Mouse (Mus musculus): ENCODE measurements around the gene 2810408A11Rik.
"Not testable (repeated sequence)": the region's sequence is repeated elsewhere in the genome, so short reads cannot be mapped to it uniquely, and the experiment has no call there.

2810408A11Rik gene

DNA sequence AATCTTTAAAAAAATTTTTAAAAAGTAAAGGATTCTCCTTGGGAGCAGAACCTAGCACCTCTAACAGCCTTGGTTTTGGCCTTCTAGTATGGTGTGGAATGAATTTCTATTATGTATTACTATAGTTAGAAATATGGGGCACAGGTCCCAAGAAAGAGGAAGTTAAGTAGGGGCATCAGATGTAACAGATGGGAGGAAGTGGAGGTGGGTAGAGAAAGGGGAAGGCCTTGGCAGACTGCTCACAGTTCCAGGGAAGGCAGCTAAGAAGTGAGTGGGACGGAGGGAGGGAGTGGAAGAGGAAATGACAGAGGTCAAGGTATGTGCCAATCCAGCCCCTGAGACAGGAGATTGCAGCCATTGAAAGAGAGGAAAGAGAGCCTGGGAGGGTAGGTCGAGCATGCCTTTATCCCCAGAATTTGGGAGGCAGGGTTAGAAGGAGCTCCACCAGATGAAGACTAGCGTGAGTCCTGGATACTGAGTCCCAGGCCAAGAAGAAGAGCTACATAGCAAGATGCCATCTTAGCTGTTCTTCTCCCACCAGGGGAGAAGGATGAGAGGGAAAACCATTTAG is 30.3 kb upstream of the 2810408A11Rik start:
- no peak for DNase-seq (ENCODE audit: low spot score)

- DNase-seq (ENCODE audit: low spot score) = not testable (repeated sequence)
Observed at GRCm38 (mm10) chr11:69930176-69930575, 29.4 kb upstream of the 2810408A11Rik start.

- DNase-seq (ENCODE audit: low spot score) = no peak
Observed at GRCm38 (mm10) chr11:69929712-69930111, 28.9 kb upstream of the 2810408A11Rik start.

GRCm38 (mm10) chr11:69927501-69927900 is 26.7 kb upstream of the 2810408A11Rik start:
- no peak for DNase-seq (ENCODE audit: low spot score)

- DNase-seq (ENCODE audit: low spot score) = no peak
Observed at GRCm38 (mm10) chr11:69922796-69923195, 22.0 kb upstream of the 2810408A11Rik start.

GRCm38 (mm10) chr11:69922012-69922756 is 21.4 kb upstream of the 2810408A11Rik start:
- no peak for DNase-seq (ENCODE audit: low spot score)

DNA sequence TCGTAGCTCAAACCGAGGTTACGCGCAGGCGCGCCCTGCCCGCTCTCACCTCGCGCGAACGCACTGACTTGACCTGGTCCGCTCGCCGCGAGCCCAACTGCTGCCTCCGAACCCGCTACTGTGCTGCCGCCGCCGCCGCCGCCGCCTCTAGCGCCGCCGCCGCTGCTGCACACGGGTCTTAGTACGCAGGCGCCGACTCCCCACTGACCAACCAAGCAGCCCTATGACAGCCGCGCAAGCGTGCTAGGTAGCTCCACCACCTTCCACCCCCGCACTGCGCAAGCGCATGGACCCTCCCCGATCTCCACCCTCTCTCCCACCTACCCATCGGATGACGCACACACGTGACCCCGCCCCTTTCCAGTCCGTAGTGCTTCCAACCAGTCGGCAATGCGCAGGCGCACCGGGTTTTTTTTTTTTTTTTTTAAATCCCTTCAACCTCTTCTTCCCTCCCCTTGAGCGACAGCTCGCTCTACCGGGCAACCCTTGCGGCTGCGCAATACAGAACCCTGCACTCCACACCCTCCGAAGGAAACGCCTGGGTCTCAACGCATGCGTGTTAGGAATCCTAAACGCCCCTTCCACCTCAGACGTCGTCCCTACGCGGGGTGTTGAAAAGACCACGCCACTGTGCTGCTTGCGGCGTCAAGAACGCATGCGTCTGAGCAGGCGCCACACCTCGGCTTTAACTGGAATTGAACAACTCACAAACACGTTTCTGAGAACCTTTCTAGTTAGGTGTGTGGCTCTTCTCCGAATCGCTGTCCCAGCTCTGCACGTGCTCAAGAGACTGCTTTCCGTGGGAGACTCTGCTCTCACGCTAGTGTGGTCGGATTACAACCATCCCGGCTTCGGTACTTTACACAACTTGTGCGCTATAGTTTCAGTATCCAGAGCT is 20.6 kb upstream of the 2810408A11Rik start, which contains the start of gene Eif5a:
Gene Eif5a, minus strand, starts transcription at position 845 of the 898 bp plus-strand sequence.
- peak; percentile 100 for DNase-seq (ENCODE audit: low spot score)

GRCm38 (mm10) chr11:69920266-69921031 is 19.7 kb upstream of the 2810408A11Rik start:
- peak; percentile 31 for DNase-seq (ENCODE audit: low spot score)

GRCm38 (mm10) chr11:69919661-69920265 is 19.0 kb upstream of the 2810408A11Rik start:
- DNase-seq (ENCODE audit: low spot score) = peak; percentile 87

- no peak for DNase-seq (ENCODE audit: low spot score)
Observed at GRCm38 (mm10) chr11:69919053-69919452, 18.3 kb upstream of the 2810408A11Rik start.

DNA sequence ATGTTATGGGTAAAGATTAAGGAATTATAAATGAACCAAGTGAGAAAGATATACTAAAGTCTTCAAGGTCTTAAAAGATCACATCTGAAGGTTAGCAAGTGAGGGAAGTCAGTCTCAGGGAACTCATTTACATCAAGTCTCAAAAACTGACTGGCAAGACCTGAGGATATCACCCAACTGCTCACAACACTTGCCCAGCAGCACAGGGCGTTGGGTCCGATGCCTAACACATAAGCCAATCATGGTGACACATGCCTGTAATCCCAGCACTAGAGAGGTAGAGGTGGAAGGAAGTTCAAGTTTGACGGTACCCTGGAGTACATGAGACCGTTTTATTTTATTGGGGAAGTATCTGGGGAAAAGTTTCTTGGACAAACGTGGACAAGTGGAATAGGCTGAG is 17.3 kb upstream of the 2810408A11Rik start:
- DNase-seq (ENCODE audit: low spot score) = no peak

GRCm38 (mm10) chr11:69917379-69917948 is 16.7 kb upstream of the 2810408A11Rik start:
- DNase-seq (ENCODE audit: low spot score) = no peak

- DNase-seq (ENCODE audit: low spot score) = not testable (repeated sequence)
Observed at GRCm38 (mm10) chr11:69916652-69917378, 16.0 kb upstream of the 2810408A11Rik start.

DNA sequence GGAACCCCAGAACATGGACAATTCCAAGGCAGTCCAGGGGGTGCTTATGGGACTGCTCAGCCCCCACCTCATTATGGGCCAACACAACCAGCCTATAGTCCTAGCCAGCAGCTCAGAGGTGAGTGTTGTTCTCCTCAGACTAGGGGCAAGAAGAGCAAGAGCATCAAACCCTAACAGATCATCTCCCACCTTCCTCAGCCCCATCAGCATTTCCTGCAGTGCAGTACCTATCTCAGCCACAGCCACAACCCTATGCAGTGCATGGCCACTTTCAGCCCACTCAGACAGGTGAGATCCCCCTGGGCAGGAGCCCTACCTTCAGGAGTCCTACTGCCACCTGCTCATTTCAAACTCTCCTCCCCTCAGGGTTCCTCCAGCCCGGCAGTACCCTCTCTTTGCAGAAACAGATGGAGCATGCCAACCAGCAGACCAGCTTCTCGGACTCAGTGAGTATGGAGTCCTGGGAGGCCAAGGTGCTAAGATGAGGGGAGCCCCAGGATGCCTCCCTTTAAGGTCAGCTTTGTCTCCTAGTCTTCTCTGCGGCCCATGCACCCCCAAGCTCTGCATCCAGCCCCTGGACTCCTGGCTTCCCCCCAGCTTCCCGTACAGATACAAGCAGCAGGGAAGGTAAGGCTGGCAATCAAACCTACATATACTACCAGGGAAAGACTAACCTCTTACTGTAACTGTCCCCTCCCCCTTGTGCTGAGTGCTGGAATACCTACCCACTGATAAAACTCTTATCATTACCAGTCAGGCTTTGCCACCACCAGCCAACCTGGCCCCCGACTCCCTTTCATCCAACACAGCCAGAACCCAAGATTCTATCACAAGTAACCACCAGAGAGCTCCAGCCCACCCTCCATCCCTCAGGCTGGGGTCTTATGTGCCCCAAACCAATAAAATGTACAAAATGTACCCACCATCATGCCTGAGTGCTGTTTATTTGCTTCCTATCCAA is 15.2 kb upstream of the 2810408A11Rik start:
- no peak for DNase-seq (ENCODE audit: low spot score)

DNA sequence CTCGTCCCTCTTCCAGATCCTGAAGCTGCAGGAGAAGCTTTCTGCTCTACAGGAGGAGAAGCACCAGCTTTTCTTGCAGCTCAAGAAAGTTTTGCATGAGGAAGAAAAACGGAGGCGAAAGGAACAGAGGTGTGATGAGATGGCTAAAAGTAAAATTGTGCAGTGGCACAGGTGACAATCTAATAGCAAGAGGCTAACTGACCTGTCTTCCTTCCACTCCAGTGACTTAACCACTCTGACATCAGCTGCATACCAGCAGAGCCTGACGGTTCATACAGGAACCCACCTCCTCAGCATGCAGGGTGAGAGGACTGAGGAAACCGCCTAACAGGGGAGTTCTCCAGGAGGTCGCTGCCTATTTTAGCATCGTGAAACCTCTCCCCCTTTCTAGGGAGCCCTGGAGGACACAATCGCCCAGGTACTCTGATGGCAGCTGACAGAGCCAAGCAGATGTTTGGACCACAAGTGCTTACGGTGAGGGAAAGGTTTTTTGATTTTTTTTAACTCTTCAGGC is 14.2 kb upstream of the 2810408A11Rik start:
- no peak for DNase-seq (ENCODE audit: low spot score)

GRCm38 (mm10) chr11:69914372-69914764 is 13.6 kb upstream of the 2810408A11Rik start:
- DNase-seq (ENCODE audit: low spot score) = peak; percentile 69

- peak; percentile 95 for DNase-seq (ENCODE audit: low spot score)
Observed at GRCm38 (mm10) chr11:69913554-69914371, 13.0 kb upstream of the 2810408A11Rik start, which contains the start of gene Gps2. Gene Gps2, plus strand, starts transcription at chr11:69913888.

Measured in adipocyte (in vitro differentiated cells).